In the genomic region with DNA sequence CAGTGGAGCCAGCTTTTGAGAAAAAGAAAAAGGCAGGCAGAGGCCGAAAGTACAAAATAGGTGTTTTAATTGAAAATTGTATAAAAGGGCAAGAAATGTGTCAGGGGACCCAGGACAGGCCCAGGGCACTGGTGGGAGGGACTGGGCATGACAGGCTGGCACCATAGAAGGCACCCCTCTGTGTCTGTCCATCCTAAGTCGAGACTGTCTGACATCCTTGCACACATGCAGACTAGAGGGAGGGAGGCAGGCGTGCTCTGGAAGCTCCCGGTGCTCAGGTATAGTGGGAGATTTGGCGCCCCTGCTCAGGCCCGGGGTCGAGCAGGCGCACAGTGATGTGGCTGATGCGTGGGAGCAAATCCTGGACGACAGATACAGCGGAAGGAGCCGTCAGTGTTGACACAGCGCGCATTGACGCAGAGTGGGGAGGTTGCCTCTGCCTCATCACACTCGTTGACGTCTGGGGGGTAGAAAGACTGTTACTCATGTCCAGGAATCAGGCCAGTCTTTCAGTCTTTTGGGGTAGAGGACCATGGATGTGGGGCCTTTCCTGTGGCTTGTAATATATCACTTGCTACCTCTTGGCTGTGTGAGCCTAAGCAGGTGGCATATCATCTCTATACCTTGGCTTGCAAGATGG, we compare ENCODE assay signal across 24 mouse cellular contexts. TPM values are rescaled to one million over a fixed set of nuclear protein-coding genes. Genes with fewer than 3 reads are reported as not detected.
A peak's percentile ranks its signal among the peaks of the same experiment; 100 is the strongest.
DNase-seq lines count a peak whose midpoint lies in the region; TF ChIP-seq lines count a peak whose summit lies in the region.
"Had no signal": no experiment of that assay in that cellular context is flagged by ENCODE, and none has a peak within 500 bp of the region (broad histone marks: within the 10 kb centered on the region; RNA-seq: fewer than 3 reads in every experiment).

No protein-coding gene starts in this region.

- no peaks in the 10 kb centered on the region for H3K27me3 ChIP-seq in E14TG2a.4 (ENCODE audit: insufficient read depth, low read length)
- H3K27me3 ChIP-seq: forebrain, embryonic 15.5 days had no signal

- H3K27ac ChIP-seq in ES-E14 (ENCODE audit: insufficient read depth, low read depth, low read length, poor library complexity, severe bottlenecking): peak overlapping the region; percentile 20; the same call in 1 of the 2 replicates
- H3K27ac ChIP-seq: embryonic facial prominence, embryonic 10.5 days; embryonic facial prominence, embryonic 12.5 days; forebrain, embryonic 13.5 days; forebrain, embryonic 15.5 days had no signal

- intact Hi-C loops in heart, postnatal 36 days (cut with DNase I): no loop called here

- in situ Hi-C loops in ES-E14 (cut with MboI; ENCODE audit: low sequenced_read_pairs in 2 of 2, unreplicated experiment in 2 of 2): no loop called here

- H3K9me3 ChIP-seq in E14TG2a.4 (ENCODE audit: low read length) (no peaks in the 10 kb centered on the region), ES-E14 (ENCODE audit: control insufficient read depth, insufficient read depth, low read depth, low read length) (no peaks in the 10 kb centered on the region)
- H3K9me3 ChIP-seq: embryonic facial prominence, embryonic 10.5 days; embryonic facial prominence, embryonic 12.5 days; forebrain, embryonic 13.5 days; forebrain, embryonic 15.5 days had no signal

- H3K9ac ChIP-seq in ES-E14 (ENCODE audit: insufficient read depth, low read depth, low read length, poor library complexity, severe bottlenecking): 0 out of 2 replicates have a peak overlapping the region, but pooled peaks have one; percentile 13
- H3K9ac ChIP-seq: embryonic facial prominence, embryonic 12.5 days; forebrain, embryonic 13.5 days; forebrain, embryonic 15.5 days; forebrain, postnatal 0 days had no signal

- H3K4me1 ChIP-seq in E14TG2a.4 (replicated peaks; ENCODE audit: low read depth, low read length): peaks cover 70% of the 10 kb centered on the region
- H3K4me1 ChIP-seq in ES-E14 (ENCODE audit: control insufficient read depth in 2 of 2, insufficient read depth in 2 of 2, low read length in 2 of 2, poor library complexity in 1 of 2): peaks cover 7 to 16% of the 10 kb centered on the region in 2 experiments

- DNase-seq in heart, adult 11 months: peak; percentile 93
- DNase-seq in heart, postnatal 36 days: no peak
- DNase-seq in ES-E14 (ENCODE audit: low read depth, low spot score) (no peak), liver (no peak)
- DNase-seq in adrenal gland, adult 2 months: no peak
- DNase-seq: adrenal gland, adult 8-10 months; adrenal gland, postnatal 14 days; adrenal gland, postnatal 36 days; B cell, adult 2 months; cerebellum, adult 11-12 months; cerebellum, adult 2 months; cerebellum, adult 9-10 months; cerebellum, postnatal 10 days; cerebellum, postnatal 25 days; forebrain, postnatal 0 days had no signal

- TF ChIP-seq CTCF in E14TG2a.4 (conservative IDR thresholded peaks at IDR 0.05; ENCODE audit: low read length): no peak

- H3K36me3 ChIP-seq in E14TG2a.4 (ENCODE audit: insufficient read depth, low read length): peaks cover 51% of the 10 kb centered on the region
- H3K36me3 ChIP-seq in ES-E14 (ENCODE audit: control insufficient read depth, insufficient read depth, low read length, poor library complexity, severe bottlenecking): peaks cover 14% of the 10 kb centered on the region
- H3K36me3 ChIP-seq: embryonic facial prominence, embryonic 10.5 days; embryonic facial prominence, embryonic 12.5 days; forebrain, embryonic 15.5 days had no signal

- H3K4me3 ChIP-seq in E14TG2a.4 (replicated peaks; ENCODE audit: low read length) (peak overlapping the region; percentile 68), ES-E14 (ENCODE audit: insufficient read depth in 1 of 2, low read depth in 1 of 2, low read length in 2 of 2, poor library complexity in 1 of 2, severe bottlenecking in 1 of 2) (no peak overlapping the region)
- H3K4me3 ChIP-seq: embryonic facial prominence, embryonic 10.5 days; embryonic facial prominence, embryonic 12.5 days; forebrain, embryonic 13.5 days; forebrain, embryonic 15.5 days had no signal

TF ChIP-seq in ES-E14, 5 proteins besides CTCF, POLR2A, EP300 and RAD21:
- TF ChIP-seq ZNF384 (IDR thresholded peaks at IDR 0.05; ENCODE audit: low read depth, low read length): no peak

RNA-seq across cellular contexts. Expression of a gene that starts 32.3 kb away (rescaled TPM):
- total RNA-seq in heart, postnatal 36 days (2021): 100 to 1,000 TPM; 207 to 236 TPM
- total RNA-seq in ES-E14 (2012; rRNA removed): 65.8 and 114 TPM in 2 replicates
- total RNA-seq in adrenal gland, adult 2 months (2021): 10 to 100 TPM; 70.3 to 94.7 TPM
- polyA plus RNA-seq in adrenal gland, adult 2 months (2012; rRNA removed): 253 and 263 TPM in 2 replicates

RNA-seq across cellular contexts. Expression of a gene that starts 47.0 kb away (rescaled TPM):
- 1 to 10 TPM; 5.7 to 6.1 TPM for total RNA-seq in heart, postnatal 36 days (2021)
- total RNA-seq in ES-E14 (2012; rRNA removed): 11.9 and 14.1 TPM in 2 replicates
- 10 to 100 TPM in 1 of 2 experiments, 1 to 10 TPM in 1; 5.2 to 13.3 TPM for total RNA-seq in adrenal gland, adult 2 months (2021)
- polyA plus RNA-seq in adrenal gland, adult 2 months (2012; rRNA removed): 37.2 and 48.0 TPM in 2 replicates

RNA-seq across cellular contexts. Expression of a gene that starts 50.6 kb away (rescaled TPM):
- total RNA-seq in heart, postnatal 36 days (2021): 1 to 10 TPM; 6.5 to 7.5 TPM
- 28.8 and 45.5 TPM in 2 replicates for total RNA-seq in ES-E14 (2012; rRNA removed)
- 10 to 100 TPM; 11.3 to 22.5 TPM for total RNA-seq in adrenal gland, adult 2 months (2021)
- 60.8 and 74.5 TPM in 2 replicates for polyA plus RNA-seq in adrenal gland, adult 2 months (2012; rRNA removed)

RNA-seq across cellular contexts. Expression of a gene that starts 52.0 kb away (rescaled TPM):
- total RNA-seq in heart, postnatal 36 days (2021): not detected
- total RNA-seq in ES-E14 (2012; rRNA removed): 1.4 and 1.5 TPM in 2 replicates
- total RNA-seq in adrenal gland, adult 2 months (2021): 1 to 10 TPM in 1 of 2 experiments, not detected in 1; 6.3 TPM
- polyA plus RNA-seq in adrenal gland, adult 2 months (2012; rRNA removed): 0.28 TPM in 2 replicates
- total RNA-seq: forebrain, postnatal 0 days; MEL had no signal
- polyA plus RNA-seq: CD4-positive, CD25-positive, alpha-beta regulatory T cell, adult 4 months; cerebellum, adult 2 months; embryonic facial prominence, embryonic 10.5 days; embryonic facial prominence, embryonic 14.5 days; forebrain, embryonic 11.5 days; forebrain, embryonic 13.5 days; forebrain, postnatal 0 days had no signal
